Mouse (Mus musculus): ENCODE data around the gene Pbx1.

The Pbx1 gene

GRCm38 (mm10) chr1:168384594-168384955 lies 47.5 kb downstream of the Pbx1 start:
- DNase-seq (ENCODE audit: low spot score in 2 of 2): no peak

- peak; percentile 67 to 76 for DNase-seq (ENCODE audit: low spot score in 2 of 2)
Observed at GRCm38 (mm10) chr1:168383832-168384593, 48.1 kb downstream of the Pbx1 start.

- DNase-seq (ENCODE audit: low spot score in 2 of 2): no peak
Observed at GRCm38 (mm10) chr1:168382823-168383157, 49.3 kb downstream of the Pbx1 start.

- DNase-seq (ENCODE audit: low spot score in 2 of 2): no peak
Observed at GRCm38 (mm10) chr1:168382106-168382822, 49.8 kb downstream of the Pbx1 start.

- no peak for DNase-seq (ENCODE audit: low spot score in 2 of 2)
Observed at GRCm38 (mm10) chr1:168381451-168381850, 50.6 kb downstream of the Pbx1 start.

- DNase-seq (ENCODE audit: low spot score in 2 of 2): no peak
Observed at GRCm38 (mm10) chr1:168380241-168380770, 51.8 kb downstream of the Pbx1 start.

GRCm38 (mm10) chr1:168377650-168378049 lies 54.4 kb downstream of the Pbx1 start:
- no peak for DNase-seq (ENCODE audit: low spot score in 2 of 2)

- DNase-seq (ENCODE audit: low spot score in 2 of 2): no peak
Observed at GRCm38 (mm10) chr1:168376330-168376729, 55.7 kb downstream of the Pbx1 start.

- DNase-seq (ENCODE audit: low spot score in 2 of 2): peak; percentile 58 to 64
Observed at GRCm38 (mm10) chr1:168374953-168375600, 57.0 kb downstream of the Pbx1 start.

- no peak for DNase-seq (ENCODE audit: low spot score in 2 of 2)
Observed at GRCm38 (mm10) chr1:168372089-168372488, 60.0 kb downstream of the Pbx1 start.

GRCm38 (mm10) chr1:168370966-168371365 lies 61.1 kb downstream of the Pbx1 start:
- no peak for DNase-seq (ENCODE audit: low spot score in 2 of 2)

GRCm38 (mm10) chr1:168366261-168366660 lies 65.8 kb downstream of the Pbx1 start:
- DNase-seq (ENCODE audit: low spot score in 2 of 2): no peak

- DNase-seq (ENCODE audit: low spot score in 2 of 2): no peak
Observed at GRCm38 (mm10) chr1:168364325-168364724, 67.7 kb downstream of the Pbx1 start.

GRCm38 (mm10) chr1:168363053-168363452 lies 69.0 kb downstream of the Pbx1 start:
- DNase-seq (ENCODE audit: low spot score in 2 of 2): no peak

- DNase-seq (ENCODE audit: low spot score in 2 of 2): no peak
Observed at GRCm38 (mm10) chr1:168362464-168362863, 69.6 kb downstream of the Pbx1 start.

GRCm38 (mm10) chr1:168357680-168358611 lies 74.1 kb downstream of the Pbx1 start:
- DNase-seq (ENCODE audit: low spot score in 2 of 2): peak; percentile 72 to 77

GRCm38 (mm10) chr1:168356970-168357441 lies 75.1 kb downstream of the Pbx1 start:
- peak; percentile 57 to 63 for DNase-seq (ENCODE audit: low spot score in 2 of 2)

GRCm38 (mm10) chr1:168355985-168356556 lies 76.0 kb downstream of the Pbx1 start:
- DNase-seq (ENCODE audit: low spot score in 2 of 2): no peak

- DNase-seq (ENCODE audit: low spot score in 2 of 2): peak in 1 of 2 experiments; percentile 67
Observed at GRCm38 (mm10) chr1:168354934-168355333, 77.1 kb downstream of the Pbx1 start.

GRCm38 (mm10) chr1:168348036-168348784 lies 83.9 kb downstream of the Pbx1 start:
- no peak for DNase-seq (ENCODE audit: low spot score in 2 of 2)
